Mouse (Mus musculus) heart, embryonic 14.5 days (tissue): ENCODE results near the gene E130308A19Rik. TPM values are rescaled to one million over a fixed set of nuclear protein-coding genes. Genes with fewer than 3 reads are reported as not detected.

ENCODE experiments used
- ATAC-seq: fragments of 200-750 bp; cut with Nextera tagmentation; 2 replicates; pipeline ENCODE4 v1.8.0; 2017; ENCODE audit warnings: low read depth, moderate TSS enrichment; ENCODE audit not compliant: insufficient number of reproducible peaks, insufficient read depth, low FRiP score
- H3K27ac ChIP-seq, 2 experiments: fragments of 200-500 bp in 1 of 2; fragments of 300-500 bp in 1 of 2; sonication (generic) in 1 of 2; replicated peaks in 1 of 2; 2 replicates each; pipeline ENCODE4 v1.5.1; 2012 to 2014; ENCODE audit warnings: low read depth in 2 of 2, low read length in 2 of 2, control low read depth in 1 of 2, mild to moderate bottlenecking in 1 of 2, mixed read lengths in 1 of 2; ENCODE audit not compliant: control insufficient read depth in 1 of 2, insufficient read depth in 1 of 2
- H3K27me3 ChIP-seq: fragments of 300-500 bp; sonication (generic); 2 replicates; pipeline ENCODE4 v1.6.1; 2014; ENCODE audit warnings: mild to moderate bottlenecking, low read length, control low read depth; ENCODE audit not compliant: control insufficient read depth, insufficient read depth
- H3K36me3 ChIP-seq: fragments of 300-500 bp; sonication (generic); 2 replicates; pipeline ENCODE4 v1.6.1; 2014; ENCODE audit warnings: mild to moderate bottlenecking, control low read depth, low read length, mixed read lengths; ENCODE audit not compliant: control insufficient read depth, insufficient read depth
- H3K4me1 ChIP-seq, 2 experiments: fragments of 200-500 bp in 1 of 2; fragments of 300-500 bp in 1 of 2; sonication (generic) in 1 of 2; 2 replicates each; pipeline ENCODE4 v1.6.1; 2012 to 2014; ENCODE audit warnings: low read length in 2 of 2, control low read depth in 1 of 2, mixed read lengths in 1 of 2; ENCODE audit not compliant: control insufficient read depth in 2 of 2, insufficient read depth in 2 of 2
- H3K4me2 ChIP-seq: fragments of 300-500 bp; sonication (generic); 2 replicates; pipeline ENCODE4 v1.6.1; 2014; ENCODE audit warnings: mild to moderate bottlenecking, low read length
- H3K4me3 ChIP-seq, 2 experiments: fragments of 200-500 bp in 1 of 2; fragments of 300-500 bp in 1 of 2; sonication (generic) in 1 of 2; 2 replicates each; pipeline ENCODE4 v1.5.1; 2012 to 2014; ENCODE audit warnings: low read length in 2 of 2, mild to moderate bottlenecking in 2 of 2, control low read depth in 1 of 2, low read depth in 1 of 2, moderate library complexity in 1 of 2; ENCODE audit not compliant: control insufficient read depth in 1 of 2, insufficient read depth in 1 of 2
- H3K9ac ChIP-seq: fragments of 300-500 bp; sonication (generic); 2 replicates; pipeline ENCODE4 v1.6.1; 2014; ENCODE audit warnings: mild to moderate bottlenecking, low read length
- H3K9me3 ChIP-seq: fragments of 300-500 bp; sonication (generic); 2 replicates; pipeline ENCODE4 v1.6.1; 2016; ENCODE audit warnings: low read length, control low read depth; ENCODE audit not compliant: control insufficient read depth
- WGBS: fragments of 180-500 bp; shearing (Covaris S2); extraction: QIAGEN DNeasy Blood & Tissue Kit; methylation state at CpG from one replicate; pipeline ENCODE4 v1.1.7; 2014; 5-methylcytosine and 5-hydroxymethylcytosine counted together
- polyA plus RNA-seq: library from polyadenylated mRNA; unstranded; fragments of >200 nt; fragmentation: Nextera tagmentation; extraction: Ambion mirVana; gene quantifications from 2 replicates; pipeline ENCODE4 v1.2.1, GENCODE M21; 2014

Gene E130308A19Rik
- polyA plus RNA-seq, 1 experiment from 2014 or later: 27.7 TPM

- no peak for ATAC-seq
- Histone ChIP-seq H3K4me3 (no peak overlapping the region), H3K4me1 (0 out of 4 replicates have a peak, but pooled peaks cover 2 to 6% of the 10 kb centered on the region in 2 experiments)
Measured at GRCm38 (mm10) chr4:59709321-59709720, 83.3 kb downstream of the E130308A19Rik start.

GRCm38 (mm10) chr4:59710736-59711389, 84.9 kb downstream of the E130308A19Rik start:
- 93% methylated on average over 8 of the region's 8 CpGs for WGBS
- Histone ChIP-seq H3K4me3 (no peak overlapping the region), H3K36me3 (no peaks in the 10 kb centered on the region), H3K4me2 (no peak overlapping the region), H3K9ac (no peak overlapping the region), H3K4me1 (0 out of 4 replicates have a peak, but pooled peaks cover 2 to 6% of the 10 kb centered on the region in 2 experiments), H3K9me3 (no peaks in the 10 kb centered on the region), H3K27ac (no peak overlapping the region), H3K27me3 (no peaks in the 10 kb centered on the region)
- no peak for ATAC-seq

More at GRCm38 (mm10) chr4:59709321-59709720, 83.3 kb downstream of the E130308A19Rik start:
- Histone ChIP-seq H3K27ac (no peak overlapping the region), H3K9ac (no peak overlapping the region), H3K9me3 (no peaks in the 10 kb centered on the region), H3K27me3 (no peaks in the 10 kb centered on the region), H3K4me2 (no peak overlapping the region), H3K36me3 (no peaks in the 10 kb centered on the region)
- 83% methylated on average over 5 of the region's 5 CpGs for WGBS

- H3K4me1 ChIP-seq: 0 out of 4 replicates have a peak, but pooled peaks cover 2 to 6% of the 10 kb centered on the region in 2 experiments
- H3K9me3 ChIP-seq: no peaks in the 10 kb centered on the region
- no peaks in the 10 kb centered on the region for H3K27me3 ChIP-seq
- H3K9ac ChIP-seq: no peak overlapping the region
- ATAC-seq: no peak
- 61% methylated on average over 6 of the region's 6 CpGs for WGBS
- H3K36me3 ChIP-seq: no peaks in the 10 kb centered on the region
- H3K27ac ChIP-seq: no peak overlapping the region
- H3K4me3 ChIP-seq: no peak overlapping the region
- H3K4me2 ChIP-seq: no peak overlapping the region
Measured at GRCm38 (mm10) chr4:59712451-59712850, 86.4 kb downstream of the E130308A19Rik start.

- WGBS: 64% methylated on average over 2 of the region's 2 CpGs
- Histone ChIP-seq H3K4me1 (0 out of 4 replicates have a peak, but pooled peaks cover 2 to 6% of the 10 kb centered on the region in 2 experiments), H3K9ac (no peak overlapping the region), H3K9me3 (no peaks in the 10 kb centered on the region), H3K27me3 (no peaks in the 10 kb centered on the region), H3K36me3 (no peaks in the 10 kb centered on the region), H3K4me3 (no peak overlapping the region), H3K27ac (no peak overlapping the region; a peak in 1 of 4 replicates), H3K4me2 (no peak overlapping the region)
- no peak for ATAC-seq
Measured at GRCm38 (mm10) chr4:59712955-59713354, 86.9 kb downstream of the E130308A19Rik start.

- Histone ChIP-seq H3K36me3 (no peaks in the 10 kb centered on the region), H3K4me3 (no peak overlapping the region), H3K27ac (no peak overlapping the region), H3K9me3 (no peaks in the 10 kb centered on the region), H3K4me1 (peaks cover 2 to 6% of the 10 kb centered on the region in 2 experiments; a peak in 1 of 4 replicates), H3K9ac (no peak overlapping the region), H3K4me2 (no peak overlapping the region), H3K27me3 (no peaks in the 10 kb centered on the region)
- WGBS: 60% methylated on average over 6 of the region's 6 CpGs
- no peak for ATAC-seq
Measured at GRCm38 (mm10) chr4:59714472-59714871, 88.5 kb downstream of the E130308A19Rik start.

- no peak overlapping the region for H3K27ac ChIP-seq
- no peak overlapping the region for H3K4me2 ChIP-seq
- ATAC-seq: no peak
- no peaks in the 10 kb centered on the region for H3K9me3 ChIP-seq
- H3K27me3 ChIP-seq: no peaks in the 10 kb centered on the region
- H3K36me3 ChIP-seq: no peaks in the 10 kb centered on the region
- H3K4me3 ChIP-seq: no peak overlapping the region
- peaks cover 2 to 6% of the 10 kb centered on the region in 2 experiments; a peak in 1 of 4 replicates for H3K4me1 ChIP-seq
- no peak overlapping the region for H3K9ac ChIP-seq
- WGBS: 78% methylated on average over 7 of the region's 7 CpGs
Measured at GRCm38 (mm10) chr4:59714926-59715325, 88.9 kb downstream of the E130308A19Rik start.

GRCm38 (mm10) chr4:59715531-59715930, 89.5 kb downstream of the E130308A19Rik start:
- no peak for ATAC-seq

More at GRCm38 (mm10) chr4:59715531-59715930, 89.5 kb downstream of the E130308A19Rik start:
- Histone ChIP-seq H3K27me3 (no peaks in the 10 kb centered on the region), H3K4me3 (no peak overlapping the region), H3K4me1 (peaks cover 2 to 6% of the 10 kb centered on the region in 2 experiments; a peak in 1 of 4 replicates), H3K36me3 (no peaks in the 10 kb centered on the region), H3K9ac (no peak overlapping the region), H3K9me3 (no peaks in the 10 kb centered on the region), H3K4me2 (no peak overlapping the region), H3K27ac (no peak overlapping the region)
- 90% methylated on average over 3 of the region's 3 CpGs for WGBS
